Mouse (Mus musculus): Measurements from ENCODE around the gene Dcxr.

- no peak for TF ChIP-seq CTCF (IDR thresholded peaks at IDR 0.05; ENCODE audit: control insufficient read depth, insufficient read depth, insufficient read length)
- no peak for TF ChIP-seq USF1 (IDR thresholded peaks at IDR 0.05; ENCODE audit: low read depth)
- no peak for TF ChIP-seq MYOD1 (IDR thresholded peaks at IDR 0.05; ENCODE audit: control insufficient read depth, insufficient read length, low read depth)
- no peak for TF ChIP-seq CEBPB (IDR thresholded peaks at IDR 0.05; ENCODE audit: low read depth)
- no peak for TF ChIP-seq MAX (IDR thresholded peaks at IDR 0.05)
These were observed 5.7 kb downstream of the Dcxr start, which contains the start of gene Rac3 for GRCm38 (mm10) chr11:120721124-120722066.

Measured in C2C12 (cell line).